Mouse (Mus musculus) kidney, postnatal 14 days (tissue): Measurements from ENCODE around the gene Hpn.

ENCODE experiments used
- DNase-seq: peaks from one replicate; pipeline ENCODE4 v3.0.0; 2022; ENCODE audit warnings: mixed read lengths

Gene Hpn

DNA sequence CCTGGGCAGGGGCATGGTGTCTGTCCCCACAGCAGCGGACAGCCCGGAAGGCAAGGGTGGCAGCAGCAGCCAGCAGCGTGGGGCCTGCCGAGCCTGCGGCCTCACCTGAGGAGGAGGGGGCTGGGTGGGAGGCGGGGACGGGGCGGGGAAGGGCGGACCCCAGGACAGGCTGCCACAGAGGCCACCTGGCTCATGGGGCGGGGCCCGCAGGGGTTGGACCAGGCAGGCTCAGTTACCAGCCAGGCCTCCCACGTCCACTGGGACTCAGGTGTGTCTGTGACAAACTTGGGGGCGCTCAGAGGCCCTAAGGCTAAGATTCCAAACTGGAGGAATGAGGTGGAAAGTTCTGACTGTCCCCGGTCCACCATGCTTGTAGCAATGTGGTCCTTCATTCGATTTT lies at the start of gene Hpn:
Hpn (minus strand) TSS at position 109 of the 400 bp plus-strand sequence.
- DNase-seq = peak; percentile 91

DNA sequence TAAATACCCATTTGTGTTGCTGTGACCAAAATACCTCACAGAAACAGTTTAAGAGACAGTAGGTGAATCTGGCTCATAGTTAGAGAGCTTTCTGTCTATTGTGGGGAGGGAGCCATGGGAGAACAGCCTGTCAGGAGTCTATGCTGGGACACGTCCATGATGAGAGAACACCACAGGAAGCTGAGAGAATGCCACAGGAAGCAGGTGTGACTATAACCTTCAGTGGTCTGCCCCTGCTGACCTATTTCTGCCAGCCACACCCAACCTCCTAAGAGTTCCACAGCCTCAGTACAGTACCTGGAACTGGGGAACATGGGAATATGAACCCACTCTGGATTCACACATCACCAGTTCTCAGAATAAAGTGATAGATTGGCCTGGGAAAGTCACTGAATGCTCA lies 49.7 kb upstream of the Hpn start:
- DNase-seq = no peak

DNA sequence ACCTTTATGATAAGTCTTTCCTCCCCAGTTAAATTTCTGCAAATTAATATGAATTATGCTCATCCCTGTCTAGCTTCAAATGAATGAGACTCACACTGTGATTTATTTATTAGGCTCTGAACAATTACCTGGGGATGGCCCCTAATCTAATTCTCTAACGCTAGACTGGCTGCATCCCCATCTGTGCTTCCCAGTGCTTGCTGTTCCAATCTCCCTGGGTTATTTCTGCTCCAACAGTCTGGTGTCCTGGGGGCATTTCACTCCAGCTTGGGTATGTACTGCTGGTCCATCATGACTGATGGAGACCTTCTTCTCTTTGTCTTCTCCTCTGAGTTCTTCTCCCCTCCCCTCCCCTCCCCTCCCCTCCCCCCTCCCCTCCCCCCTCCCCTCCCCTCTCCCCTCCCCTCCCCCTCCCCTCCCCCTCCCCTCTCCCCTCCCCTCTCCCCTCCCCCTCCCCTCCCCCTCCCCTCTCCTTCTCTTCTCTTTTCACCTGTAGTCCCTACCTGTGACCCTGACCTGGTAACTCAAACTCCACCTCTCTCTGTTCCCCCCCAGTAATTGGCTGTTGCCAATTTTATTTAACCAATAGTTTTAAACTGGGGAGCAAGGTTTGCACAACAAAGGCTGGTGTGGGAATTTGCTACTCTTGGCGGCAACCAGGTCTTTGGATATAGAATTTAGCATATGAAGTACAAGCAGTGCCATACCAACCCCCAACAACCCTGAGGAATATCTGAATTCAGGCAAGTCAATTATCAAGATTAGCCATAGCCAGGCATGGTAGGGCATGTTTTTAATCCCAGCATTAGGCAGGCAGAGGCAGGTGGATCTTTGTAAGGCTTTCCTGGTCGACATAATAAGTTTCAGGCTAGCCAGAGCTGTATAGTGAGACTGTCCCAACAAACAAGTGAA lies 48.8 kb upstream of the Hpn start:
- no peak for DNase-seq

DNA sequence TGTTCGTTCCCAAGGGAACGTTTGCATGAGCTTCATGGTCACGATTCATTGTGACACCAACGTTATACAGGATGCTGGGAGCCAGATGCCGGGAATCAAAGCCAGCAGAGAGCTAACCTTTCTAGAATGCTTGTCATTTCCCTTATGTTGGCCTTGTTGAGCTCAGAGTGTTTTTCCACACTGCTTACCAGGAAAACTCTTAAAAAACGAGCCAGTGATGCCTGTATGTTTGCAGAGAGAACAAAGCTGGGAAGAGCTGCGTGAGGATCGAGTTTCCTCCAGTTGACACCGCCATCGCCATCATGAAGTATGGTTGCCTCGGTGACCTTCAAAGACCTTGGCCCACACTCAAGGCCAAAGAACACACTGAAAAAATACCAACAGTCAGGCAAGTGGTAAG lies 47.2 kb upstream of the Hpn start:
- DNase-seq = peak; percentile 61

DNA sequence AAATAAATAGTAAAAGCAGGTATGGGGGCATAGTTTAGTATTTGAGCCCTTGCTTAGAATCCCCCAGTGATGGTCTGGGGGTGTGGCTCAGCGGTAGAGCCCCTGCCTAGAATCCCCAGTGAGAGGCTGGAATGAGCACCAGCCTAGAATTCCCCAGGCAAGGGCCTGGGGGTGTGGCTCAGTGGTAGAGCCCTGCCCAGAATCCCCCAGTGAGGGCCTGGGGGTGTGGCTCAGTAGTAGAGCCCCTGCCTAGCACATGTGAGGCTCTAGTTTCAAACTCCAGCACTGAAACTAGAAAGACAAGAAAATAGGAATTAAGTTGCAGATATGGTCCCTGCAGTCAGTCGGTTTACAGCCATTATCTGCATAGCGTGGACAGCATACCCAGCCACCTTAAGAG lies 46.7 kb upstream of the Hpn start:
- no peak for DNase-seq

DNA sequence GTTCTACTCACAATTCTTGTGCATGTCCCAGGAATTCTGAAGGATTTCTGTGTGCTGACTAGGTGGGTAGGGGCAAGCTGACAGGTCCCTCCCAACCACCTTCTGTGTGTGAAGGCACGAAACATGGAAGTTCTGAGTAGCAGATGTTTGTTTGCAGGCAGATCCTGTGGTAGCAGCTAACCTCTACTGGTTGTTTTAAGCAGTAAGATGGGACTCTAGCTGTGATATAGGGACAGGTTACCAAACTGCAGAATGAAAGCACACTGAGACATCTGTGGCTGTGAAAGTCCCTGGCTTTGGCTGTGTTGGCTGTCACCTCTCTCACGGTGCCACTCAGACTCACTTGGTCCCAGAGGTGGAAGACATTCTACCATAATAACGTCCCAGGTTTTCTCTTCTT lies 46.2 kb upstream of the Hpn start:
- DNase-seq = no peak

DNA sequence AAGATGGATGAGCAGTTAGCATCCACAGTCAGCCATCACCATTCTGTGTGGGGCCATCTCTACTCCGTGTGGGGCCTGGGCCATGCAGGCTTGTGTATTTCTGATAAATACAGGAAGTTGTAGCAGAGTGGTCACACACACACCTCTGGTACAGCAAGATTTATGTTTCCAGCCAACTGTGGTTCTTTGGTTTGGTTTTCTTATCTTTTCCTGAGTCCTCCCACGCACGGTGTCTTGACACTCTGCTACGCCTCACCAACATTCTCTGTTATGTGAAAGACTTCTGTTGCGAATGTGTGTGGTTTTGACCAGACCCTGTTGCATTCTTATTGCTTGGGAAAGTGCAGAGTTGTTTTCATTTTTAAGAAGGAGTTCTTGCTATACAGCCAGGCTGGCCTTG lies 45.7 kb upstream of the Hpn start:
- no peak for DNase-seq

DNA sequence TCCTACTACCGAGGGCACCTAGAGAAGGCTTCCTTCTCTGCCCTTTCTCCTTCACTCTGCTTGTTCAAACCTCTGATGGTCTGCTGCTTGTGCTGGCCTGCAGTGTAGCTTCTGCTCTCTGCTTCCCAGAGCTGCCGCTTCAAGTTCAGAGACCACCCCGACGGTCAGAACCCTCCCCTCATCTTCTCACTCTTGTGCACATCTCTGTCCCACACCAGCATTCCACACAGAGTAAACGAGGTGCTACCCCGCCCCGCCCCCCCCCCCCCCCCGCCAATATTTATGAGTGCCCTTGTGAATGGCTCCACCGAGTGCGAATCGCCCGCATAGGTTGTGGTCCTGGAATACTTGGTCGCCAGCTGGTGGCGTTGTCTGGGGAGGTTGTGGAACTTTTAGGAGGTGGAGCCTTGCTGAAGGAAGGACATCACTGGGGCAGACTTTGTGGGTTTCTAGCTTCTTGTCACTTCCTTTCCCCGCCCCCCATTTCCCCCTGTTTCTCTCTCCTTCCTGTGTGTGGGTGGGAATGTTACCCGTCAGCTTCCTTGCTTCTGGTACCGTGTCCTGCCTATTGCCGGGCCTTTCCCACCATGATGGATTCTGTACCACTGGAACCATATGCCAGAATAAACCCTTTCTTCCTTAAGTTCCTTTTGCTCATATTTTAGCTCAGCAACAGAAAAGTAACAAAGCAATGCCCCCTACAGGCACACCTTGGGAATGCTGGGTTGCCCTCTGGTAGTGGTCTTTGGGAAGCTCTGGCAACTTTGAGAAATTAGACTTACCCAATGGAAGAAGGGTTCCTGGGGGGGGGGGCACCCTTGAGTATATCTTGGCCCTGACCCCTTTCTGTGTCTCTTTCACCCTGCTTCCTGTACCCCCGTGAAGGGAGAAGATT lies 41.2 kb upstream of the Hpn start:
- peak; percentile 40 for DNase-seq

DNA sequence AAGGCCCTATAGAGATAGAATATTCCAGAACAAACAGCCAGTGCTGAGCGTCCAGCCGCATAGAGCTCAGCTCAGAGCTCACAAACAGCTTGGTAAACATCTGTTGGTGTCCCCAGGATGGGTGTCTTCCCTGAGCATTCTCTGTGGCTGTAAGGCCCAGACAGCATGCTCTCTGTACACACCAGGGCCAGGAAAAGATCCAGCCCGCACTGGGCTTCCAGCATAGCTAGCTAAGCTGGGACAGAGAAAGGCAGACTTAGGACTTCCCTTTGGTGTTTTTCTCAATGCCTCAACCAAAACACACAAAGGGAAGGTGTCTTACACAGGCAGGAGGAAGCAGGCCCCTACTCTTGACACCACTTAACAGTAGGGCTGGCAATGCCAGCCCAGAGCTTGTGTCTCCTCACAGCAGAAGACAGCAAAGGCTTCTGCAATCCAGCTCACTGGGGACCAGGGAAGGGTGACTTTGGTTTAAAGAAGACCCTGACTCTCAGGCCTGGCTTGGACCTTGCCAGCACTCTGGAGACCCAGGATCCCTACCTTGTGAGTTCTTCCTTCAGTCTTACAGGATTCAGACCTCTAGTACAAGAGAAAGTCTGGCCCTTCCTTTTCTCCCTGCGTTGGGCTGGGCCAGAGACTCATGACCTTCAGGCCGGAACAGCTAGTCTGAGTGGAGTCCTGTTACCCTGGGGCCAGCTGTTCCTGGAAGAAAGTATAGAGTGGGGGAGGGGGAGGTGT lies 40.4 kb upstream of the Hpn start, which contains the start of gene Gramd1a:
Gramd1a (minus strand) TSS at position 601 of the 738 bp plus-strand sequence.
- peak; percentile 55 for DNase-seq

DNA sequence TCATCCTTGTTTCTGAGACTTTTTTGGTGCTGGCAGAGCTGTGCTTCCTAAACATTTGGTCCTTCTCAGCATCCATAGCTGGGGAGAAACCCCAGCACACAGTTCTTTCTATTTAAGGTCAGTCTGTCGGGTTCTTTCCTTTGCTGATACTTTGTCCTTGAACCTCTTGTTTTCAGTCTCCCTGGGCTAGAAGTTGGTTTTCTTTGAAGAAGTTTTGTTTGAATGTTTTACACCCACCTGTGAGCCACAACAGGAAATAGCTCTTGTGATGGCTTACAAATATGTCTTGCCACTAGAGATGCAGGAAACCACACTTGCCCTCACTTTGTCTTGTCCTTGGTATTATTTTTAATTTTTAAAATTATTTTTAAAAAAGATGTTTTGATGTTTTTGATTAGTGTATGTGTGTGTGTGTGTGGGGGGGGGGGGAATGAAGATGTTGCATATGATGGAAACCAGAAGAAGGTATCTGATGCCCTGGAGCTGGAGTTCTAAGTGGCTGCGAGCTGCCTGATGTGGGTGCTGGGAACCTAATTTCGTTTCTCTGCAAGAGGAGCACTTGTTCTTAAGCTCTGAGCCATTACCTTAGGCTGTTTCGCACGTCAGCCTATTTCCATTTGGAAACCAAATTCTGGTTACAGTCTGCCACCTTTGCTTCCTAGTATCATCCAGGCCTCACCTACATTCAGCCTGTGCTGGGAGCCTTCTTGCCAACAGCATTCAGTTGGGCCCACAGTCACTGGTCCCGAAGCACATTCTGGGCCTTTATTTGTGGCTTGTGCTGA lies 38.6 kb upstream of the Hpn start:
- no peak for DNase-seq

DNA sequence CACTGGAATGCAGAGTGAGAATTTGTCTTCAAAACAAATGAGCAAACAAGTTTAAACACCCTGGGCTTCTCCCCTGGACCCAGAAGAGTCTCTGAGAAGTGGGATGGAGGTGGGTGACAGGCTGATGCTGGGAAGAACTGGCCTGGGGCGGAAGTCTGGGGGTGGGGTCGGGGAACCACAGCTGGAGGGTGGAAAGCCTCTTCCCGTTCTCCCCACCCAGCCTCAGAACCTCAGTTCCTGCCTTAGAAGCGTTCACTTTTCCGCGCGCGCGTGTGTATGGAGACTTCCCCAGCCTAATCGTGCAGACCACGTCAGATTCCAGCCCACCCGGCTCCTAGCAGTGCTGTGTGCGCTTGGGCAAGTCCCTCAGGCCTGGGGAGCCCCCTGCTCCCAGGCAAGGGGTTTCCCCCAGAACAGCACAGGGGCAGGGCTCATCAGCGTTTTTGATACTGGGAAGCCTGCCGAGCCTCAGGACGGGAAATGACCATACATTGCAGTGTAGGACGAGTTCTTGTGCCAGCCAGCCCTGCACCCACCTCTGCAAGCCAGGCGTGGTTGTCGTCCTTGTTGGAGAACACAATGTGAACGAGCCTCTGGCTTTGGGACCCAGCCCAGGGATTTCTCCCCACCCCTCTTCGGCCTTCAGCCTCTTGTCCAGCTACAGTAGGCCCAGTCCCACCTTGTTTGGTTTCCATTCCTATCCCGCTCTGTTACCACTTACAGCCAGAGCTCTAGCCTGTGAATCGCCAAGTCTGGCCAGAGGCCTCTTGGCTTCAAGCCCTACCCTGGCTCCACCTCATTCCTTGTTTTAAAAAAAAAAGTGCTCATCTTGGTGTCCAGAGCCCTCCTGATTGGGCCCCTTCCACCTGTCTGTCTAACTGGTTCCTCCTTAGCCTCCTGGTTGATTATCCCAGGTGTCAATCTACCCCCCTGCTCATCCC lies 36.5 kb upstream of the Hpn start:
- DNase-seq = peak; percentile 76

DNA sequence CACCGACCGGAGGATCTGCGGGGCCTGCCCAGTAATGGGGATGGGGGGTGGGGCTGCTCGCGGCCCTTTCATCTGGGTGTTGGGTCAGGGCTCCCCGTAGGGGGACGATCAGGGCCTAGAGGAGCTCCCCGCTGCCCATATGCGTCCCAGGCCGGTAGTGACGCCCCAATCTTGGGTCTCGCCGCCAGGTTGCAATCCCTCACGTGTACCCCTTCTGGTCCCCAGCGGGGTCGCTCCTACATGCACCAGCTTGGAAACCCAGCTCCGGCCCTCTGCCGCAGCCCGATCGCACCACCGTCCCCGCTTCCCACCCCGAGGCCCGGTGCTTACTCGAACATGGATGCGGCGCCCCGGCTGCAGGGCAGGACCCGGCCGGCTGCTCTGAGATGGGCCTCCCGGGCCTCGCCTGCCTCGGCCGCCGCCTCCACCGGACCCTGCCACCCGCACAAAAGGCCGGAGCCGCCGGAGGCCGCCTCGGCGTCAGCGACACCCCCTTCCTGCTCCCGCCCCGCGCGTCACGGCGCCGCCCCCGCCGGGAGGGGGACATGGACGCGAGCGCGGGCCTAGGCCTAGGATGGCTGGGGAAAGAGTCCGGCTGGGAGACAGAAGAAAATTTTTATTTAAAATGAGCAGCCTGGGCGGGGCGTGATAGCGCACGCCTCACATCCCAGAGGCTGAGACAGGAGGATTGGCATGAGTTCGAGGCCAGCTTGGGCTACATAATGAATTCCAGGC lies 35.6 kb upstream of the Hpn start:
- DNase-seq = peak; percentile 94

DNA sequence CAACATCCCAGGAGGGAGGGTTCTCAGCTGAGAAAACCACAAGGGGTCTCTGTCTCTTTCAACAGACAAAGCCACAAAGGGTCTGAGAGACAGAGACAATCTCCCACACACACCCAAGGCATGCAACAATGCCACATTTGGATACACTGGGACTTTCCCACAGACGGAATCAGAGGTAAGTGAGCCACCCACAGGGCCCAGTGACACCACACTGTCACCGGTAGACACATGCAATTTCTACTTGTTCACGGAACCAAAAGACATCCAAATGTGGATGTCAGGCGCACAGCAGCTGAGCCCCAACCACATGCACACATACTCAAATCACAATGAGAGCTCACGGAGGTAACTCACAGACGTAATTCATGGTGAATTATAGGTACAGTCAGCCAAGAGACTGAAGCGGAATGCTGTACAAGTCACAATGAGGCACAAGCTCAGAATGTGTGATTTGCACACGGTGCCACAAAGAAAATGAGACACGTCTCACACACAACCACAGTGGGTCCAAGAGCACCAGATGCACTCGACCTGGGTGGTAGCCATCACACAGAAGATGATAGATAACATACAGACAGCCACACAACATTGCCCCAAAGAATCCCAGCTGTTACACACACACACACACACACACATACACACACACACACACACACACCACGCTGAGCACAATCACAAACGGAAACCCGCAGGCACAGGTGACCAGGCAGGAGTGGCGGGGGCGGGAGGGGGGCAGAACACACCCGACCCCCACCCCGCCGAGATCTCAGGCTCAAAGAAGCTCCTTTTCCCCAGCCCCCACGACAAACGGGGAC lies 34.9 kb upstream of the Hpn start:
- DNase-seq = no peak

DNA sequence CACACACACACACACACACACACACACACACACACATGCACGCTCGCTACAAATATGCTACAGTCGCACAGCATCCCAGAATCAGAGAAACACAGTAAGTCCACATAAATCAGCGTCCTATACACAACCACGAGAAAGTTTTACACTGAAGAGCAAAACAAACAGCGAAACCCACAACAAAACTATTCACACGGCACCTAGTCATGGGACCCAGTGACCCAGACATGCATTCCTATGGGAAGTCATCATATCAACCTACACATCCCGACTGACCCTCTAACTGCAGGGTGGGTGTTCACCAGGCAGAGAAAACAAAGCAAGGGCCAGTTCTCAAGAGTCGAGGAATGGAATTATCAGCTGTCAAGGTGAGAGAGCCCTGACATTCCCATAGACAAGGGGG lies 34.2 kb upstream of the Hpn start:
- DNase-seq = no peak

DNA sequence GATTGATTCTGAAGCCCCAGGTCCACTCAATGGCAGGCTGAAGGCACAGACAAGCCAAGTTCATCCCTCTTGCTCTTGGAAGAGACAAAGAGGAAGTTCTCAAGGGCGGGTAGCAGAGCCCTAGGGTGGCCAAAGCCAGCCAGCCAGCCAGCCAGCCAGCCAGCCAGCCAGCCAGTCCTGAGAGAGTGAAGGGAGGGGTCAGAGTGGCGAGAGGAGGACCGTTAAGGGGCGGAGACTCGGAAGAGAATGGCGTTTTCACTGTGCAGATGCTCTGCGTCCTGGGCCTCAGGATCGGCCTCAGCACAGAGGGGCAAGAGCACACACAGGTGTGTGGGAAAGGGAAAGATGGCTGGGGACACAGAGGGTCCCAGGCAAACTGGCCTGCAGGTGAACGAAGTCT lies 33.7 kb upstream of the Hpn start:
- DNase-seq = peak; percentile 55

DNA sequence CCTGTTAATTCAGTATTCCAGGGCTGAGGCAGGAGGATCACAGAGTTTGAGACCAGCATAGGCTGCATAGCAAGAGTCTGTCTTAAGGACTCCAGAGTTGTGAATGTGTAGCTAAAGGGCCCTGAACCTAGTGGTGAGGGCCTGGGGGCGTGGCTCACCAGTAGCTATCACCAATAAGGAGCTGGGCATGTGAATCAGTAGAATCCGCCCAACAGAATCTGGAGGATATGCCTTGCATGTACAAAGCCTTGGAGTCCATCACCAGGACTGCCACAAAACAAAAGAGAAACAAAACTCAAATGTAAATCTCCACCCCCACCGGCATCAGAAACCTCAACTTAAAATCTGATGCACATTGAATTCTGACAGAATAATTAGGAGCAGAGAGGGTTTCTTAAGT lies 33.0 kb upstream of the Hpn start:
- DNase-seq = no peak

DNA sequence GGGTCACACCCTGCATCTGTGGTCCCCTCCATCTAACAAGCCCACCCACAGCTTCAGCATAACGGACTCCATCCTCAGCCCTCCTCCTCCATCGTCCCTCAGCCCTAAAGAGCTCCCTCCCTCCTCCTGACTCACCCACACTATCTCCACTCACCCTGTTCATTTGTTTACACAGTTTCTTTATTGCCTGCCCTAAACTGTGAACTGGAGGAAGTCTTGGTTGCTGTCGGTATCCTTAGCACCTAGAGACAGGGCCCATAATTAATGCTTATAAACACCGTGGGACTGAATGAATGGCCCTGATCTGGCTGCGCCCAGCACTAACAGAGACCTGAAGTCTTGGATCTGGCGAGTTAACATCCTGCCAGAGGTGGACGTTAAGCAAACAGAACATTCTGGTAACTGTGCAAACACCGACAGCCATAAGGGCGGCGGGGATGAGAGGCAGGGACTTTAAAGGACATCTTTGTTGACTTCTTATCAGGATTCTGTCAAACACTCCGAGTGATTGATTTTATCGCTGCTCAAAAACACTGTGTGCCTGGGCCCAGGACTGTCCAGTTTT lies 30.6 kb upstream of the Hpn start:
- no peak for DNase-seq

DNA sequence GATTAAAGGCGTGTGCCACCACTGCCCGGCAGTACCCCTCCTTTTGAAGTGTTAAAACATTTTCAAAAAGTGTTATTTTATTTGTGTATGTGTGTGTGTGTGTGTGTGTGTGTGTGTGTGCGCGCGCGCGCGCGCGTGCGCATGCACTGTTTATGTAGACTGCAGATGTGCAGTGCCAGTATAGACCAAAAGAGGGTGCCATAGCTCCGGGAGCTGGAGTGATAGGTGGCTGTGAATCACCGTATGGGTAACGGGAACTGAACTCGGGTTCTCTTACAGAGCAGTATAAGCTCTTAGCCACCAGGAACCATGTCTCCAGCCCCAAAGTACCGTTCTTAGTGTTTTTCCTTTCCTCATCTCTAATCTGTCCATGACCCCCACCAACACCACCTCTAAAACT lies 29.8 kb upstream of the Hpn start:
- no peak for DNase-seq

DNA sequence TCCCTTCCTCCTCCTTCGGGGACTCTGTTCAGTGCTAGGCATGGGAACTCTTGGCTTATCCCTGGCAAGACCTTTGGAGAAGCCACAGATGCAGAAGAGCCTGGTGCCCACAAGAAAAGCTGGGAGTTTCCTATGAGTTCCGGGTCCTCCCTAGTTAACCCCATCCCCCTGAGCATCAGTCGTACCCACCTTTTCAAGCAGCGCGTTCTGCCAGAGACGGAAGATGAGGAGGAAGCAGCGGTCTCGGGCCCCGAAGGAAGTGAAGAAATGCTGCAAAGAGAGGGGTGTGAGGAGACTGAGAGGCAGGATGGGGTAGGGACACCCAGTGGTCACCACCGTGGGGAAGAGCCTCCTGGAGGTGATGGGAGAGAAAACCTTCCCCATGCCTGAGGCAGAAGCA lies 25.9 kb upstream of the Hpn start:
- DNase-seq = no peak
